Mouse (Mus musculus): ENCODE measurements around the gene Krtap5-5. TPM values are rescaled to one million over a fixed set of nuclear protein-coding genes. Genes with fewer than 3 reads are reported as not detected.

The Krtap5-5 gene
- not detected in 2 replicates for polyA plus RNA-seq (2015; fragmentation: Nextera tagmentation; extraction: Ambion mirVana)

GRCm38 (mm10) chr7:142229871-142230270 lies at the start of gene Krtap5-5:
Krtap5-5 (minus strand) TSS chr7:142229971.

GRCm38 (mm10) chr7:142274263-142274662 lies 44.5 kb upstream of the Krtap5-5 start, which contains the start of gene Gm4559:
Gm4559 (minus strand) TSS chr7:142274363.

DNA sequence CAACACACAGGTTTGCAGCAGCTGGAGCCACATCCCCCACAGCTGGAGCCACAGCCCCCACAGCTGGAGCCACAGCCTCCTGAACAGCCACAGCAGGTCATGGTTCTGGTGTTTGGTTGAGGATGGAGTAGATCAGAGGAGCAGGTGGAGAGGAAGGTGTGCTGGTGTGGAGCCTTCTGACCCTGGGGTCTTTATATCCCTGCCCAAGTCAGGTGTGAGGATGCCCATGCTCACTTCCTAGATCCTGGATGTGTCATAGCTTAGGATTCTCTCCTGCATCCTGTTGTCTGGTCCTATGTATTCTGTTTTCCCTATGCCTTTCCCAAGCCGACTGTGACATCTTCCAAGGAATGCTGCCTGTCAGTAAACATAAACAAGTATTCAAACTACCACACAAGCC lies 28.5 kb upstream of the Krtap5-5 start, which contains the start of gene Gm2431:
Gene Gm2431, minus strand, starts transcription at position 101 of the 400 bp plus-strand sequence.

DNA sequence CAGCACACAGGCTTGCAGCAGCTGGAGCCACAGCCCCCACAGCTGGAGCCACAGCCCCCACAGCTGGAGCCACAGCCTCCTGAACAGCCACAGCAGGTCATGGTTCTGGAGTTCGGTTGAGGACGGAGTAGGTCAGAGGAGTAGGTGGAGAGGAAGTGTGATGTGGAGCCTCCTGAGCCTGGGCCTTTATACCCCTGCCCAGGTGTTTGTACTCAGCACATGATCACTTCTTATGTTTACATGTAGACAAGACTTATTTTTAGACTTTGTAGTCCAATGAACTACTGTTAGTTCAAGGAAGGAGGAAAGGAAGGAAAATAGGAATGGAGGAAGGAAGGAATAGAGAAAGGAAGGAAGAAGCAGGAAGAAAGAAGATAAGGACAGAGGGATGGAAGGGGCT lies 11.2 kb upstream of the Krtap5-5 start, which contains the start of gene Gm40460:
Gene Gm40460, minus strand, starts transcription at position 101 of the 400 bp plus-strand sequence.

GRCm38 (mm10) chr7:142211559-142211958 lies 18.2 kb downstream of the Krtap5-5 start, which contains the start of gene Gm7579:
Gm7579 (plus strand) TSS chr7:142211859.

DNA sequence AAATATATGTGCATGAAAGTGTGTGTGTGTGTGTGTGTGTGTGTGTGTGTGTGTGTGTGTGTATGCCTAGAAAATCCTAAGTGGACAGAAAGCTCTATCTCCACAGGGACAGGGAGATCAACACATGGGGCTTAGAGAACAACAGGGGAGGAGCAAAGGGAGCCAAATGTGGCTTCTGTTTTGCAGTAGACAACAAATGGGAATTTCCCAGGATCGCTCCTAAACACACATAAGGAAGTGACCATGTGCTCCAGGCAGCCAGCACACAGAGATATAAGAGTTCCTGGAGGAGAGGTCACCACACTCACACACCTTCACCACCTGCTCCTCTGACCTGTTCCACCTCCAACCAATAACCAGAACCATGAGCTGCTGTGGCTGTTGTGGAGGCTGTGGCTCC lies 28.7 kb downstream of the Krtap5-5 start, which contains the start of gene Krtap5-3:
Gene Krtap5-3, plus strand, starts transcription at position 301 of the 400 bp plus-strand sequence.

GRCm38 (mm10) chr7:142190289-142190688 lies 39.5 kb downstream of the Krtap5-5 start, which contains the start of gene Gm10153:
Gm10153 (minus strand) TSS chr7:142190389.

Other genes starting within 250 kb of the Krtap5-5 start
- gene Mob2, start 168.9 kb downstream of the Krtap5-5 start, polyA plus RNA-seq (2015; fragmentation: Nextera tagmentation; extraction: Ambion mirVana): 70.3 and 97.4 TPM in 2 replicates
- 10.1 and 15.8 TPM in 2 replicates for gene Dusp8, start 134.1 kb downstream of the Krtap5-5 start, polyA plus RNA-seq (2015; fragmentation: Nextera tagmentation; extraction: Ambion mirVana)
- gene Gm45618, start 109.2 kb downstream of the Krtap5-5 start, polyA plus RNA-seq (2015; fragmentation: Nextera tagmentation; extraction: Ambion mirVana): not detected in 2 replicates
- not detected in 2 replicates for gene Gm39115, start 93.9 kb downstream of the Krtap5-5 start, polyA plus RNA-seq (2015; fragmentation: Nextera tagmentation; extraction: Ambion mirVana)
- gene Gm45337, start 85.4 kb downstream of the Krtap5-5 start, polyA plus RNA-seq (2015; fragmentation: Nextera tagmentation; extraction: Ambion mirVana): not detected in 2 replicates
- not detected in 2 replicates for gene Gm29735, start 72.9 kb downstream of the Krtap5-5 start, polyA plus RNA-seq (2015; fragmentation: Nextera tagmentation; extraction: Ambion mirVana)
- not detected in 2 replicates for gene Gm4553, start 64.2 kb downstream of the Krtap5-5 start, polyA plus RNA-seq (2015; fragmentation: Nextera tagmentation; extraction: Ambion mirVana)
- not detected in 2 replicates for gene Krtap5-2, start 54.0 kb downstream of the Krtap5-5 start, polyA plus RNA-seq (2015; fragmentation: Nextera tagmentation; extraction: Ambion mirVana)
- not detected in 2 replicates for gene Gm10153, start 39.6 kb downstream of the Krtap5-5 start, polyA plus RNA-seq (2015; fragmentation: Nextera tagmentation; extraction: Ambion mirVana)
- not detected in 2 replicates for gene Krtap5-3, start 28.6 kb downstream of the Krtap5-5 start, polyA plus RNA-seq (2015; fragmentation: Nextera tagmentation; extraction: Ambion mirVana)
- not detected in 2 replicates for gene Gm7579, start 18.1 kb downstream of the Krtap5-5 start, polyA plus RNA-seq (2015; fragmentation: Nextera tagmentation; extraction: Ambion mirVana)
- gene Gm40460, start 11.1 kb upstream of the Krtap5-5 start, polyA plus RNA-seq (2015; fragmentation: Nextera tagmentation; extraction: Ambion mirVana): not detected in 2 replicates
- not detected in 2 replicates for gene Gm2431, start 28.4 kb upstream of the Krtap5-5 start, polyA plus RNA-seq (2015; fragmentation: Nextera tagmentation; extraction: Ambion mirVana)
- not detected in 2 replicates for gene Gm4559, start 44.4 kb upstream of the Krtap5-5 start, polyA plus RNA-seq (2015; fragmentation: Nextera tagmentation; extraction: Ambion mirVana)
- not detected in 2 replicates for gene Krtap5-1, start 67.1 kb upstream of the Krtap5-5 start, polyA plus RNA-seq (2015; fragmentation: Nextera tagmentation; extraction: Ambion mirVana)
- gene Krtap5-4, start 73.6 kb upstream of the Krtap5-5 start, polyA plus RNA-seq (2015; fragmentation: Nextera tagmentation; extraction: Ambion mirVana): not detected in 2 replicates
- 8.8 and 9.5 TPM in 2 replicates for gene Ifitm10, start 143.8 kb upstream of the Krtap5-5 start, polyA plus RNA-seq (2015; fragmentation: Nextera tagmentation; extraction: Ambion mirVana)
- 2.9 TPM in 1 of 2 replicates, not detected in the other for gene Gm49369, start 152.7 kb upstream of the Krtap5-5 start, polyA plus RNA-seq (2015; fragmentation: Nextera tagmentation; extraction: Ambion mirVana)
- 448 and 665 TPM in 2 replicates for gene Ctsd, start 158.1 kb upstream of the Krtap5-5 start, polyA plus RNA-seq (2015; fragmentation: Nextera tagmentation; extraction: Ambion mirVana)
- gene Syt8, start 204.9 kb upstream of the Krtap5-5 start, polyA plus RNA-seq (2015; fragmentation: Nextera tagmentation; extraction: Ambion mirVana): 0.99 TPM in 1 of 2 replicates, not detected in the other
- gene Tnni2, start 211.8 kb upstream of the Krtap5-5 start, polyA plus RNA-seq (2015; fragmentation: Nextera tagmentation; extraction: Ambion mirVana): 14.4 and 42.6 TPM in 2 replicates
- gene Lsp1, start 230.8 kb upstream of the Krtap5-5 start, polyA plus RNA-seq (2015; fragmentation: Nextera tagmentation; extraction: Ambion mirVana): 34.1 and 44.4 TPM in 2 replicates

Measured in adrenal gland, postnatal 0 days (tissue).